Mouse (Mus musculus): ENCODE measurements at regions not wholly inside any gene's neighbourhood (a gene's known extent, or its start where the extent isn't known, plus 50 kb on each side); places are given as distances from the start of the nearest gene placed in this dataset.

DNA sequence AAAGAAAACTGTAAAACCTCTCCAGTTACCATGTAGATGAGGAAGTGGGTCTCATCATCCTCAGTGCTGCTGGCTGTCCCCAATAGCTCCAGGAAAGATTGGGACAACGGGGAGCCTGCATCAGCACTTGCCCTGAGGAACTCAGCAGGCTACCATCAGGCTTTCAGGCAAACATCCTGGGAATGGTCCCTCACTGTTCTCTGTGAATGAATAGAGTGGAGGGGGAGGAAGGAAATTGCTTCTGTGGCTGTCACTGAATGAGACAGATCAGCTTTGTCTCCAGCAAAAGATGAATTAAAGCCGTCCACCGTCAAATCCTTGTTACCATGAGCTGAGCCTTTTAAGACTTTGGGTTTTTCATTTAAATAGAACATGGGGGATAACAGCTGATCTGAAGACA, 224.9 kb upstream of the Ercc4 start:
- Histone ChIP-seq H3K4me1 (ENCODE audit: control insufficient read depth, insufficient read depth, low read length) (no peaks in the 10 kb centered on the region), H3K36me3 (ENCODE audit: control insufficient read depth, insufficient read depth, low read length) (no peaks in the 10 kb centered on the region), H3K4me3 (ENCODE audit: insufficient read depth, low read depth, low read length) (no peak overlapping the region), H3K27ac (ENCODE audit: insufficient read depth, low read depth, low read length) (no peak overlapping the region), H3K27me3 (replicated peaks; ENCODE audit: control insufficient read depth, insufficient read depth, low read length) (no peaks in the 10 kb centered on the region; the same call in 1 of the 2 replicates)
- 52% methylated on average over 3 of the region's 3 CpGs for WGBS
- no peak for TF ChIP-seq CTCF (conservative IDR thresholded peaks at IDR 0.05; ENCODE audit: insufficient read depth, insufficient read length, low read depth, low read length)
- TF ChIP-seq POLR2A (IDR thresholded peaks at IDR 0.05; ENCODE audit: low read depth, low read length): no peak
- DNase-seq: no peak

DNA sequence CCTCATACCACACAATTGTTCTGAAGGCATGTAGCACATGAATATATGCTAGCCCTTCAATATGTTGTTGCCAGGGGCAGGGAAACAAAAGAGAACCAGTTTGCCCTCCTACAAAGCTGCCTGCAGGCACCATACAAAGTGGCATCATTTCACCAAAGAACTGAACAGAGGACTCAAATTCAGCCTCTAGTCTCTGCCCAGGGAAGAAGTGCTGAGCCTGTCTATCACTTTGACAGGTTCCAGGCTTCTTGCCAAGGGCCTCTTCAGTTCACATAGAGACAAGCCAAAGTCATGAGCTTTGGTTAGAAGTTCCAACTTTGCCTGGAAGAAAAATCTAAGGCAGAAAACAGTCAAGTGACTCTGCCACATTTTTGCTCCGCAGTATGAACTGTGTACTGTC, 223.4 kb upstream of the Ercc4 start:
- peak; percentile 74 for DNase-seq
- no peak overlapping the region for H3K4me3 ChIP-seq (ENCODE audit: insufficient read depth, low read depth, low read length)
- no peaks in the 10 kb centered on the region; the same call in 1 of the 2 replicates for H3K27me3 ChIP-seq (replicated peaks; ENCODE audit: control insufficient read depth, insufficient read depth, low read length)
- no peaks in the 10 kb centered on the region for H3K4me1 ChIP-seq (ENCODE audit: control insufficient read depth, insufficient read depth, low read length)
- no peak overlapping the region for H3K27ac ChIP-seq (ENCODE audit: insufficient read depth, low read depth, low read length)
- WGBS: 52% methylated on average over 1 of the region's 1 CpGs
- no peaks in the 10 kb centered on the region for H3K36me3 ChIP-seq (ENCODE audit: control insufficient read depth, insufficient read depth, low read length)
- no peak for TF ChIP-seq POLR2A (IDR thresholded peaks at IDR 0.05; ENCODE audit: low read depth, low read length)
- no peak for TF ChIP-seq CTCF (conservative IDR thresholded peaks at IDR 0.05; ENCODE audit: insufficient read depth, insufficient read length, low read depth, low read length)

DNA sequence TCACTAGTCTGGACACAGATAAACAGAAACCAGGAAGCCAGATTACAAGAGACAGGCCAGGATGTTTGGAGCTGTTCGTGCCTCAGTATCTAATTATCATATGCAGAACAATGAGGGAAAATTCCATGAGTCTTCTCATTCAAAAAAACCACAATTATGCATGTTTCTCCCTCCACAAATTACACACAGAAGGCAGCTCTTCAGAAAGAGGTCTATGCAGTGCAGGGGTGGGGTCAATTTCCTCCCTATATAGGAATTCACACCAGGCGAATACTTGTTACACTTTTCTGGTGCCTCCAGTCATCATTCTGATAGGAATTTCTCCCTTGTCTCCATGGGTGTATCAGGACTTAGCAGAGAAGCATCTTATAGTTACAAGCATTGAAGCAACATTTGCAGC, 222.1 kb upstream of the Ercc4 start:
- Histone ChIP-seq H3K4me1 (ENCODE audit: control insufficient read depth, insufficient read depth, low read length) (no peaks in the 10 kb centered on the region), H3K36me3 (ENCODE audit: control insufficient read depth, insufficient read depth, low read length) (no peaks in the 10 kb centered on the region), H3K27ac (ENCODE audit: insufficient read depth, low read depth, low read length) (no peak overlapping the region), H3K27me3 (replicated peaks; ENCODE audit: control insufficient read depth, insufficient read depth, low read length) (no peaks in the 10 kb centered on the region), H3K4me3 (ENCODE audit: insufficient read depth, low read depth, low read length) (no peak overlapping the region)
- no peak for DNase-seq
- 75% methylated on average over 2 of the region's 2 CpGs for WGBS
- TF ChIP-seq CTCF (conservative IDR thresholded peaks at IDR 0.05; ENCODE audit: insufficient read depth, insufficient read length, low read depth, low read length) (no peak), POLR2A (IDR thresholded peaks at IDR 0.05; ENCODE audit: low read depth, low read length) (no peak)

DNA sequence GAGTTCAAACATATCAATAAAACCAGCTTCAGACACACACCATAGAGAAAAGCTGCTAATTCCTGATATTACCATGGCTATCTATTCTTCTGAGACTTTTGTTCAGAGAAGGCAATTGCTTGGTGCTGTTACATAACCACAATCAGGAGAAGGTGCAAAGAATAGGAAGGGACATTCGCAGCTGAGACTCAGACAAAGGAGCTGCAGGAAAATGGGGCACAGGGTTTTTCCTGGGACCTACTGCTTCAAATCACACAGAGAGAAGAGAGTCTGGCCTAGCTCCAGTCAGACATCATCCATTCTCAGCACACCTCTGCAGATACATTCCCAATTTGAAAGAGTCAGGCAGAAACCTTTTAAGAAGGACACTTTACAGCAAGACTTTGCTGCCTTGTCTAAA, 219.4 kb upstream of the Ercc4 start:
- no peak overlapping the region for H3K27ac ChIP-seq (ENCODE audit: insufficient read depth, low read depth, low read length)
- no peaks in the 10 kb centered on the region for H3K4me1 ChIP-seq (ENCODE audit: control insufficient read depth, insufficient read depth, low read length)
- TF ChIP-seq POLR2A (IDR thresholded peaks at IDR 0.05; ENCODE audit: low read depth, low read length) (no peak), CTCF (conservative IDR thresholded peaks at IDR 0.05; ENCODE audit: insufficient read depth, insufficient read length, low read depth, low read length) (no peak)
- H3K4me3 ChIP-seq (ENCODE audit: insufficient read depth, low read depth, low read length): no peak overlapping the region
- H3K36me3 ChIP-seq (ENCODE audit: control insufficient read depth, insufficient read depth, low read length): no peaks in the 10 kb centered on the region
- DNase-seq: no peak
- H3K27me3 ChIP-seq (replicated peaks; ENCODE audit: control insufficient read depth, insufficient read depth, low read length): no peaks in the 10 kb centered on the region
- WGBS: 86% methylated on average over 1 of the region's 1 CpGs

DNA sequence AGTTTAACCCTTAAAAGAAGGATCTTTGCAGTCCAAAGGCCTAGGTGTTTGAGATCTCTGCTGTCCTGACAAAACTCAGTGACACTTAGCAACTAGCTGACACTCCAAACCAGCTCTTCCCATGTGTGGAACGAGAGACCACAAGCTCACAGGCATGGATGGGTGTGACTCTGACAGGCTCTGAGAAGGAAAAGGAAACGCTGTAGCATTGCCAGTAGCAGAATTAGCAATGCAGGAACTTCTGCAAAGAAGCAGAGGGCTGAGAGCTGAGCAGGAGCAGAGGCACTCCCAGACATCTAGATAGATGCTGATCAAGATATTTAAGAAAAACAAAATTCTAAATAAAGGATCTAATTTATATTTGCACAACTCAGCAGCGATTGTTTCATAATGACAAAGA, 218.9 kb upstream of the Ercc4 start:
- H3K27me3 ChIP-seq (replicated peaks; ENCODE audit: control insufficient read depth, insufficient read depth, low read length): no peaks in the 10 kb centered on the region
- H3K4me1 ChIP-seq (ENCODE audit: control insufficient read depth, insufficient read depth, low read length): no peaks in the 10 kb centered on the region
- TF ChIP-seq CTCF (conservative IDR thresholded peaks at IDR 0.05; ENCODE audit: insufficient read depth, insufficient read length, low read depth, low read length): no peak
- TF ChIP-seq POLR2A (IDR thresholded peaks at IDR 0.05; ENCODE audit: low read depth, low read length): no peak
- H3K27ac ChIP-seq (ENCODE audit: insufficient read depth, low read depth, low read length): no peak overlapping the region
- WGBS: 59% methylated on average over 3 of the region's 3 CpGs
- no peak overlapping the region for H3K4me3 ChIP-seq (ENCODE audit: insufficient read depth, low read depth, low read length)
- DNase-seq: no peak
- H3K36me3 ChIP-seq (ENCODE audit: control insufficient read depth, insufficient read depth, low read length): no peaks in the 10 kb centered on the region

DNA sequence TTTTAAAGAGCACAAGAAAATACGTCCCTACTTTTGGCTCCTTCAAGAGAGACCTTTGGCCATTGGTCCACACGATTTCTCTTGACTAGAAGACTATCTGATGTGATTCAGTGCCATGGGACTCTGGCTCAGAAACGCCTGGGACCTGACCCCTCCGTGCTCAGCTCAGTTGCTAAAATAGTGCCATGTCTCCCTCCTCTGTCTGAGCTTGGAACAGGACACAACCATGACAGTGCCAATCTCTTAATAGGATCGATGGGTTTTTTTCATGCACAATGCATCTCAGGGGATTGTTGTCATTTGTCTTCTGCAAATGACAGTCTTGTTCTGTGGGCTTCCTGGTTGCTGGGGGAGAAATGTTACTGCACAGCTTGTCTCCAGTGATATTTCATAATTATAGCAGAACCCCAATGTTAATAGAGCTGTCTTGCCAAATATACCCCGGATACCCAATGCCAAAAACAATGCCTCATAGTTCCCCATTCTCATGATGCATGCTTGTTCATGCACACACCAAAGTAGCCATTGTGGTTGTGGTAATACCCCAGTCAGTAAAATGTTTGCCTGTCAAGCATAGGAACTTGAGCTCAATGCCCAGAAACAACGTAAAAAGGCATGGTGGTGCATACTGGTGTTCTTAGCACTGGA, 216.7 kb upstream of the Ercc4 start:
- no peak overlapping the region for H3K27ac ChIP-seq (ENCODE audit: insufficient read depth, low read depth, low read length)
- no peaks in the 10 kb centered on the region for H3K27me3 ChIP-seq (replicated peaks; ENCODE audit: control insufficient read depth, insufficient read depth, low read length)
- TF ChIP-seq POLR2A (IDR thresholded peaks at IDR 0.05; ENCODE audit: low read depth, low read length) (no peak), CTCF (conservative IDR thresholded peaks at IDR 0.05; ENCODE audit: insufficient read depth, insufficient read length, low read depth, low read length) (no peak)
- H3K4me3 ChIP-seq (ENCODE audit: insufficient read depth, low read depth, low read length): no peak overlapping the region
- no peaks in the 10 kb centered on the region for H3K4me1 ChIP-seq (ENCODE audit: control insufficient read depth, insufficient read depth, low read length)
- H3K36me3 ChIP-seq (ENCODE audit: control insufficient read depth, insufficient read depth, low read length): no peaks in the 10 kb centered on the region
- 70% methylated on average over 7 of the region's 7 CpGs for WGBS
- no peak for DNase-seq

DNA sequence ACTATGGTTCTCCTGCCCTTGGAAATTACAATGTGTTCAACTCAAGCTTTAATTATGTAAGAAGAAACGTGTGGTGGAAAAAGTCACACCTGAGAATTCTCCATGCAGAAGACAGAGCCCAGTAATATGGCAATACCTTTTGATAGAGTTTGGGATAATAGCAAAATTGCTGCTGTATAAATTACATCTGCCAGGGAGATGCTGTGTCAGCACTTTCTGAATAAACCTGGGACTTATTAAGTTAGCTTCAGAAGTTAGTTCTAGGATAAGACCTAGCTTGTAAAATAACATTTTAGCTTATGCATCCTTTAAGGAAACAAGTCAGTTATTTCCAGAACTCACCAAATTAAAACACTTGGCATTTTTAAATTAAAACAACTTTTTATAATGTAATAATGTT, 212.2 kb upstream of the Ercc4 start:
- Histone ChIP-seq H3K36me3 (ENCODE audit: control insufficient read depth, insufficient read depth, low read length) (no peaks in the 10 kb centered on the region), H3K4me3 (ENCODE audit: insufficient read depth, low read depth, low read length) (no peak overlapping the region), H3K27ac (ENCODE audit: insufficient read depth, low read depth, low read length) (no peak overlapping the region), H3K27me3 (replicated peaks; ENCODE audit: control insufficient read depth, insufficient read depth, low read length) (no peaks in the 10 kb centered on the region), H3K4me1 (ENCODE audit: control insufficient read depth, insufficient read depth, low read length) (peaks cover 7% of the 10 kb centered on the region; the same call in 1 of the 2 replicates)
- no peak for DNase-seq
- WGBS: 67% methylated on average over 1 of the region's 1 CpGs
- TF ChIP-seq CTCF (conservative IDR thresholded peaks at IDR 0.05; ENCODE audit: insufficient read depth, insufficient read length, low read depth, low read length) (no peak), POLR2A (IDR thresholded peaks at IDR 0.05; ENCODE audit: low read depth, low read length) (no peak)
